Mouse (Mus musculus) midbrain, embryonic 14.5 days (tissue): ENCODE measurements around the gene Wnk4. TPM values are rescaled to one million over a fixed set of nuclear protein-coding genes. Genes with fewer than 3 reads are reported as not detected.
A peak's percentile ranks its signal among the peaks of the same experiment; 100 is the strongest.

Source experiments
- ATAC-seq: fragments of 200-750 bp; cut with Nextera tagmentation; 2 replicates; pipeline ENCODE4 v1.8.0; 2017; ENCODE audit warnings: moderate number of reproducible peaks, moderate library complexity; ENCODE audit not compliant: low FRiP score, low TSS enrichment
- DNase-seq: peaks from one replicate; pipeline ENCODE4 v3.0.0-alpha.2; 2015
- H3K27ac ChIP-seq: fragments of 300-500 bp; sonication (generic); replicated peaks from 2 replicates; pipeline ENCODE4 v1.5.1; 2014; ENCODE audit warnings: mild to moderate bottlenecking, low read depth, low read length, moderate library complexity
- H3K27me3 ChIP-seq: fragments of 300-500 bp; sonication (generic); 2 replicates; pipeline ENCODE4 v1.6.1; 2014; ENCODE audit warnings: low read length, control low read depth, mixed read lengths; ENCODE audit not compliant: control insufficient read depth, insufficient read depth
- H3K36me3 ChIP-seq: fragments of 300-500 bp; sonication (generic); 2 replicates; pipeline ENCODE4 v1.6.1; 2014; ENCODE audit warnings: low read length, control low read depth; ENCODE audit not compliant: control insufficient read depth, insufficient read depth
- H3K4me1 ChIP-seq: fragments of 300-500 bp; sonication (generic); 2 replicates; pipeline ENCODE4 v1.6.1; 2014; ENCODE audit warnings: mild to moderate bottlenecking, antibody characterized with exemption, low read length, control low read depth; ENCODE audit not compliant: control insufficient read depth, insufficient read depth
- H3K4me2 ChIP-seq: fragments of 300-500 bp; sonication (generic); 2 replicates; pipeline ENCODE4 v1.6.1; 2014; ENCODE audit warnings: mild to moderate bottlenecking, low read length, moderate library complexity
- H3K4me3 ChIP-seq: fragments of 300-500 bp; sonication (generic); replicated peaks from 2 replicates; pipeline ENCODE4 v1.5.1; 2014; ENCODE audit warnings: low read depth, low read length
- H3K9ac ChIP-seq: fragments of 300-500 bp; sonication (generic); replicated peaks from 2 replicates; pipeline ENCODE4 v1.6.1; 2014; ENCODE audit warnings: mild to moderate bottlenecking, low read length, moderate library complexity
- H3K9me3 ChIP-seq: fragments of 300-500 bp; sonication (generic); 2 replicates; pipeline ENCODE4 v1.6.1; 2016; ENCODE audit warnings: low read length, control low read depth, mixed read lengths; ENCODE audit not compliant: control insufficient read depth
- WGBS: fragments of 180-500 bp; shearing (Covaris S2); extraction: QIAGEN DNeasy Blood & Tissue Kit; methylation state at CpG from one replicate; pipeline ENCODE4 v1.1.7; 2014; 5-methylcytosine and 5-hydroxymethylcytosine counted together
- polyA plus RNA-seq: library from polyadenylated mRNA; unstranded; fragments of >200 nt; fragmentation: Nextera tagmentation; extraction: Ambion mirVana; gene quantifications from 2 replicates; pipeline ENCODE4 v1.2.1, GENCODE M21; 2014

Wnk4 gene
- polyA plus RNA-seq, 1 experiment from 2014 or later, result 5.3 TPM

DNA sequence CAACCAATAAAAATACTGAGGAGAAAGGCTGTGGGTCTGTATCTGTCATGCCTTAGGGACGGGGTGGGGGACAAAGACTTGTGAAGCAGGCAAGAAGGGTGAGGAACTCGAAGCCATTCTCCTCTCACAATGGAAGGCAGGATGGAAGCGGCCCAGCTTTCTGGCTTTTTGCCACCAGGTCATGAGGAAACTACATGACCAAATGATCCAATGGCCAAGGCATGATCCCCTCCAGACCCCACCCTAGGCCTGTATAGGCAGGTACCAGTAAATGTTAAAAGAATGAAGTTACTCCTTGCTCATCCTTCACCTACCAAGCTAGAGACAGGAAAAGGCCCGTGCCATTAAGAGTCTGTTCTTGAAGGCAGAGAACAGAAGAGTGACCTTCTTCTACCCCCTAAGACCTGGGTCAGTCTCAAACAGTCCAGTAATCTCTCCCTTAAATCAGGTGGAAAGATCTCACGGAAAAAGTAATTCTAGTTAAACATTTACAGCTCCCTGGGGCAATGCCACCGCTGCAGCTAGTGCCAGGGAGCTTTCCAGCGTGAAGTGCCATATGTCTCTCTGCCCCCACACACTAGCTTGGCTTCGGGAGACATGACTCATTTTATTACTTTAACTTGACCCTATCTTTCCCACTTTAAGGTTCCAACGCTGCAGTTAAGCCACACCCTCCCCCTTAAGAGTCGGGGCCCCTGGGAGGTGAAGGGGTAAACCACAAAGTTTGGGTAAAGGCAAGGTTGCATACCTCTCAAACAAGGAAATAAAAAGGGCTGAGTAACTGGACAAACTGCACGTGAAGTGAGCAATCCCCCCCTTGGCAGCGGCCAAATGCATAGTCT, 17.2 kb downstream of the Wnk4 start:
- H3K4me1 ChIP-seq, result peaks cover 22% of the 10 kb centered on the region
- H3K27ac ChIP-seq, result no peak overlapping the region
- WGBS, result 81% methylated on average over 12 of the region's 12 CpGs
- no peak for ATAC-seq
- peak overlapping the region; percentile 76 for H3K9ac ChIP-seq
- DNase-seq, result no peak
- no peaks in the 10 kb centered on the region for H3K27me3 ChIP-seq
- no peaks in the 10 kb centered on the region for H3K36me3 ChIP-seq
- H3K4me2 ChIP-seq, result peak overlapping the region; percentile 88
- H3K4me3 ChIP-seq, result peak overlapping the region; percentile 78
- no peaks in the 10 kb centered on the region for H3K9me3 ChIP-seq

DNA sequence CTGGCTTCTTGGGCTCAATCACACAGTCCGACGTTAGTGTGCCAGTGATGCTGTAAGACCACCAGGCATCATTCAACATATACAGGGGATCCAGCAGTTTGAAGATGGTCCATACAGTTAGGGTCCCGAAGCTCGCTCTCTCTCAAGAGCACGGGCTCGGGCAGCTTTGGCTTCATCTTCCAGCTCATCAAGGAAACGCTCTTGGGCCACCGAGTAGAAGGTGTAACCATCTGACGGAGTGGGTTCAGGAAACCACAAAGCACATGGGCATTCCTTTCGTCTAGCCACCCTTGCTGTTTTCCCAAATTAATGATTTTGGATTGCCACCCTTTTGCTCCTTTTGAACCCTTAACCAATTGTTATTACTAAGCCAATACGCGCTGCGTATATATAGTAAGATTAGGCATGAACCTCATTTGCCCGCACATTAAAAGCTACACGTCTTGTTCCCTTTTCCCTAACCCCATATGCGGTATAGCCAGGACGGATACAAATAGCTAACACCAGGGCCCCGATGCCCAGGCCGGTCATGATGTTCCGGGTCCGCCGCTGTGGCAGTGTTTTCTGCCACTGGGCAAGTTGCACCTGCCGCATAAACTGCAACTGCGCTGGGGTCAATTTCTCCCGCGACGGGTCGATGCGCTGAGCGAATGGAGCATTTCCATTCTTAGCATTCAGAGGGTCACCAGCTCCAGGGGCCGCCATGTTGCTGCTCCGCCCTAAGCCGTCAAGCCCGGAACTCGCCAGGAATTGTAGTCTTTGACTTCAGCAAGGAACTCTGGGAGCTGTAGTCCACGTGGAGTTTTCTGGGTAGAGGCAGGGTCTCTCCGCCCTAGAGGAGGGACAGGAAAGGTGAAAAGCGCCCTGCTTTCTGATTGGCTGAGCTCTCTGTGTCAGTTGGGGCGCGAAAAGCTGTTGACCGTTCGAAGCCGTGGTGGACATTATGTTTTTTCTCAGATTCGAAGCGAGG, 18.1 kb downstream of the Wnk4 start, which contains the start of the genes Cntd1 and Coa3:
TSS of gene Cntd1 (plus strand) at position 790 of the 970 bp plus-strand sequence.
TSS of gene Coa3 (minus strand) at position 892 of the 970 bp plus-strand sequence.
- Histone ChIP-seq H3K27ac (peak within 1 kb of the TSS; percentile 61; the same call in 1 of the 2 replicates), H3K36me3 (no peaks in the 10 kb centered on the region), H3K4me2 (peak within 1 kb of the TSS; percentile 88), H3K4me3 (peak within 1 kb of the TSS; percentile 78), H3K9ac (peak within 1 kb of the TSS; percentile 76), H3K9me3 (no peaks in the 10 kb centered on the region), H3K4me1 (peaks cover 22% of the 10 kb centered on the region), H3K27me3 (no peaks in the 10 kb centered on the region)
- 11% methylated on average over 45 of the region's 45 CpGs for WGBS
- ATAC-seq, result peak; percentile 92
- DNase-seq, result peak; percentile 96

DNA sequence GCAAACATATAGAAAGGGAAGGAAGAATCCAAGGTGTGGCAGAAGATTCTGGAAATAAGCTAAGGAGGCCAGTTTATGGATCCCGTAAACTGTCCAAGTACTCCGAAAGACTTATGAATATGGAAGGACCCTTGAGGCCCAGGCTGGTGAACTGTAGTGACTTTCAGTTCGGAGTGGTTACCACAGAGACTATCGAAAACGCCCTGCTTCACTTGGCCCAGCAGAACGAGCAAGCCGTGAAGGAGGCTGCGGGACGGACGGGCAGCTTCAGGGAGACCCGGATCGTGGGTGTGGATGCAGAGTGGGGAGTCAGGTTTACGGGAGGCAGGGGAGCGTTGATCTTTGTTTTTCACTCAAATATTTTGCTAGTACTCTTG, 18.8 kb downstream of the Wnk4 start:
- Histone ChIP-seq H3K9ac (no peak overlapping the region), H3K36me3 (no peaks in the 10 kb centered on the region), H3K9me3 (no peaks in the 10 kb centered on the region), H3K27ac (no peak overlapping the region), H3K4me1 (peaks cover 22% of the 10 kb centered on the region), H3K4me2 (peak overlapping the region; percentile 88), H3K27me3 (no peaks in the 10 kb centered on the region), H3K4me3 (peak overlapping the region; percentile 78)
- no peak for DNase-seq
- peak; percentile 6; the same call in 1 of the 2 replicates for ATAC-seq
- 53% methylated on average over 14 of the region's 14 CpGs for WGBS

DNA sequence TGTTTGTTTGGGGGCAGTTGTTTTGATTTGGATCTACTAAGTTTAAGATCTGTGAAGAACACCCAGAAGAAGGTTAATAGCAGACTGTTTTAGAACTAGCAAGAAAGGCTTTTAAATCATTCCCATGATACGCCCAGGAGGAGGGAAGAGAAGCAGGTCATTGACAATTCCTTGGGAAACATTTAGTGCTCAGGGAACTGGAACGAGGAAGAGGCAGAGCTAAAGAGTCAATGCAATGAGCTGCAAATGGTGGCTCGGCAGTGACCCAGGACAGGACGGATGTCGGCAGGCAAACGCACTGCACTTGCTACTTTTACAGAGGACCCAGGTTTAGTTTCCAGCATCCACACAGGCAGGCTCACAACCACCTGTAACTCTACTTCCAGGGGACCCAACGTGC, 20.5 kb downstream of the Wnk4 start:
- Histone ChIP-seq H3K4me3 (no peak overlapping the region), H3K4me2 (no peak overlapping the region), H3K36me3 (peaks cover 3% of the 10 kb centered on the region; the same call in 1 of the 2 replicates), H3K27ac (no peak overlapping the region), H3K27me3 (no peaks in the 10 kb centered on the region), H3K4me1 (peaks cover 22% of the 10 kb centered on the region), H3K9me3 (no peaks in the 10 kb centered on the region), H3K9ac (no peak overlapping the region)
- ATAC-seq (no peak), DNase-seq (no peak)
- 46% methylated on average over 7 of the region's 7 CpGs for WGBS

DNA sequence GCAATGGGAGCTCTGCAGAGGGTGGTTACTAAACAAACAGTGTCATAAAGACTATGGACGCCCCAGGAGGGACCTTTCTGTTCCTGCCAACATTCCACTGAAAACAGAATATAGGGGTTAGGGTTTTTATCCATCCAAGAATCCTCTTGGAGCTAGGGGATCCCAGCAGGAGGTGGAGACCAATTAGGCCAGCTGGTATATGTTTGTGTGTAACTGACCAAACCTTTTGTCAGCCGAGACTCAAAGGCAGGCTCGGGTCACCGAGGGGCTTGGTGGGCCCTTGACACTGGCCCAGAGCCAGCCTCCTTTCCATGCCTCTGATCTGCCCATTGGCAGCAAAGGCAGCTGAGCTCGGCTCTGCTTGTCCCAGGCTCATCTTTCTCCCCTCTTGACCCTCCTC, 22.5 kb downstream of the Wnk4 start:
- no peaks in the 10 kb centered on the region for H3K27me3 ChIP-seq
- H3K36me3 ChIP-seq, result peaks cover 17% of the 10 kb centered on the region
- H3K4me3 ChIP-seq, result no peak overlapping the region
- ATAC-seq (no peak), DNase-seq (peak; percentile 2)
- peaks cover 7% of the 10 kb centered on the region for H3K4me1 ChIP-seq
- no peak overlapping the region for H3K4me2 ChIP-seq
- H3K9me3 ChIP-seq, result no peaks in the 10 kb centered on the region
- H3K9ac ChIP-seq, result no peak overlapping the region
- 39% methylated on average over 5 of the region's 5 CpGs for WGBS
- H3K27ac ChIP-seq, result no peak overlapping the region

DNA sequence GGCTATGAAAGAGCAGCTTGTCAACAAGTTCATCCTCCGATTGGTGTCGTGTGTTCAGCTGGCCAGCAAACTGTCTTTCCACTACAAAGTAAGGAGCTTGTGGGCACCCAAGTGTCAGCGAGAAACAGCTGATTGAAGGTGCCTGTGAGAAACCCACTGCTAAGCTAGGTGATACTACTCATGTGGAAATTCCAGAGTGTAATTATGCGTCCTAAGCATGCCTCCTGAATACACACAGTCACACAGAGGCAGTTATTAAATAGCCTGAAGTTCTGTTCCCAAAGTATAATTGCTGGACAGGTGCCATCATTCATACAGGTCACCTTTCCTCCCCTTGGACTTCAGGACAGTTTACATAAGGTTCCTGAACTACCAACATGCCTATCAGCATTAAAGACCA, 23.4 kb downstream of the Wnk4 start:
- WGBS, result 74% methylated on average over 4 of the region's 4 CpGs
- no peaks in the 10 kb centered on the region for H3K27me3 ChIP-seq
- H3K36me3 ChIP-seq, result peaks cover 25% of the 10 kb centered on the region

DNA sequence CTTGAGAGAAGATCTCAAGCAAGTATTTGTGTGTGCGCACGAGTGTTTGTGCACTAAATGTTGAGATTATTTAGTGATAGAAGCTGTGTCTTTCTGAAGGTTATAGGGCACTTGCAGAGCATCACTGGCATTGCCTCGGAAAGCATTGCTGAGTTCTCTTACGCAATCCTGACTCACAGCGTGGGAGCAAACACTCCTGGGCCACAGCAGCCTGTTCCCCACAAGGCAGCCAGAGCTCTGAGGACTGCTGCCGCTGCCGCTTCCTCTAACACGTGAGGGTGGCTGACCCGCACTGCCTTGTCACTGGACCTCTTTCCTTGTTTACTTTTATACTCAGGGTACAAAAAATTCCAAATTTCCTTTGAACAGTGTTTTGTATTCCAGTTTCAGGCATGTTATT, 26.9 kb downstream of the Wnk4 start:
- ATAC-seq (no peak), DNase-seq (no peak)
- H3K4me1 ChIP-seq, result no peaks in the 10 kb centered on the region
- no peaks in the 10 kb centered on the region for H3K9me3 ChIP-seq
- no peak overlapping the region for H3K4me2 ChIP-seq
- H3K36me3 ChIP-seq, result peaks cover 60% of the 10 kb centered on the region
- H3K9ac ChIP-seq, result no peak overlapping the region
- H3K27me3 ChIP-seq, result no peaks in the 10 kb centered on the region
- WGBS, result 92% methylated on average over 9 of the region's 9 CpGs
- no peak overlapping the region for H3K27ac ChIP-seq
- no peak overlapping the region for H3K4me3 ChIP-seq

More for the DNA sequence above, 23.4 kb downstream of the Wnk4 start:
- Histone ChIP-seq H3K4me3 (no peak overlapping the region), H3K4me2 (no peak overlapping the region), H3K27ac (no peak overlapping the region), H3K4me1 (peaks cover 3% of the 10 kb centered on the region; the same call in 1 of the 2 replicates), H3K9me3 (no peaks in the 10 kb centered on the region), H3K9ac (no peak overlapping the region)
- ATAC-seq, result no peak
- DNase-seq, result no peak

DNA sequence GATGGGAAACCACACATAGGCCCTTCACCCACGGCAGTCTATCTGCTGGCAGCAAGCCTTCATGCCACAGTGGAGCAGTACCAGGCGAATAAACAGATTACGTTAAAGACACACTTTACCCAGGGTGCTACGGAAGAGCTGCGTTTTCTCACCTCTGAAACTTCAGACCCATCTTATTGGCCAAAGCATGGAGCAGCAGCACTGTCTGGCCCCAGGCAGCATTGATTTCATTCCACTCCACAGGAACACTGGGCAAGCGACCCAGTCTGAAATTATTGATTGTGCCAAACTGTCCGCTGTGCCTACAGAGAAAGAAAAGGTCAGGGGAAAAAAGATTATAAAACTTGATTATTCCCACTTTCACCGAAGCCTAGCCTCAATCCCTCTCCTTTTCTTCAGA, 30.9 kb downstream of the Wnk4 start:
- WGBS, result 95% methylated on average over 8 of the region's 8 CpGs
- DNase-seq, result no peak

More for the DNA sequence above, 30.9 kb downstream of the Wnk4 start:
- no peaks in the 10 kb centered on the region for H3K9me3 ChIP-seq
- H3K27me3 ChIP-seq, result no peaks in the 10 kb centered on the region
- no peak overlapping the region for H3K9ac ChIP-seq
- no peak overlapping the region for H3K27ac ChIP-seq
- ATAC-seq, result no peak
- H3K4me2 ChIP-seq, result no peak overlapping the region
- no peak overlapping the region for H3K4me3 ChIP-seq
- H3K4me1 ChIP-seq, result no peaks in the 10 kb centered on the region
- H3K36me3 ChIP-seq, result peaks cover 88% of the 10 kb centered on the region
